Mouse (Mus musculus) thymus, postnatal 14 days (tissue): ENCODE results near the gene H1f0.

Experiments
- DNase-seq: peaks from one replicate; pipeline ENCODE4 v3.0.0; 2021

Gene H1f0

DNA sequence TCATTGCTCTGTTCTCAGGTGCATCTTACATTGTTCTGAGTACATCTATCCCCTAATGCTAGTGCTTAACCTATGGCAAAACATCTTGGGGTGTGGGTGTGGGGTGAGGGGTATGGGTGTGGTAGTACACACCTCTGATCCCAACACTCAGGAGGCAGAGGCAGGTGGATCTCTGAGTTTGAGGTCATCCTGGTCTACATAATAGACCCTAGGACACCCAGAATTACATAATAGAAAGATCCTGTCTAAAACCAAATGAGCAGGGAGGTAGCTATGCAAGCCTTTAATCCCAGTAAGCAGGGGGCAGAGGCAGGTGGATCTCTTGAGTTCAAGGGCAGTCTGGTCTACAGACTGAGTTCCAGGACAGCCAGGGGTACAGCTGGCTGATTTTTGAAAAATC, 45.5 kb downstream of the H1f0 start:
- DNase-seq, result no peak

- no peak for DNase-seq
Measured at GRCm38 (mm10) chr15:79074446-79074845, 46.2 kb downstream of the H1f0 start.

DNA sequence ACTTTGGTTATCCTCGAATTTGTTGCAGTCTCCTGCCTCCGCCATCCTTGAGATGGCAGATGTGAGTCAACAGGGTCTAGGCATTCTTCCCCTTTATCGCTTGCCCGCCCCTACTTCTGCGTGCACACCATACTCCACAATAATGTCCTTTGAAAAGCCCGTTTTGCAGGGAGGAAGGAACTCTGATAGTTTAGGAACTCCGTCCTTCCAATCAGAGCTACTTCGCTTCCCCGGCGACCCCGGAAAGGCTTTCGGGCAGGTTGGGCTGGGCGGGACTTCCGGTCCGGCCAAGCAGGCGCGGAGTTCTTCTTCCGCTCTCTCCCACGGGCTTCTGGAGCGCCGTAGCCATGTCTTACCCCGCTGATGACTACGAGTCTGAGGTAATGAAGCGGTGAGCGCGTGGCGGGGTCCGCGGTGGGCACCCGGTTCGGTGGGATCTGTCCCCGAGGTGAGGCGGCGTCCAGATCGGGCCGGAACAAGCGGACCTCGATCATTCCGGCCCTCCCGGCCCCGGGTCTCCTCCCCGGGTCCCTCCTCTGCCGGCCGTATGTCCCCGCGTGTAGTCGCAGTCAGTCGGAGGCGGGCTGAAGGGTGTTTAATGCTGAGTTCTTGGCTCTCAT, 46.8 kb downstream of the H1f0 start, which contains the start of gene Eif3l:
Gene Eif3l (plus strand): TSS at position 267 of the 620 bp plus-strand sequence.
- DNase-seq, result peak; percentile 90

DNA sequence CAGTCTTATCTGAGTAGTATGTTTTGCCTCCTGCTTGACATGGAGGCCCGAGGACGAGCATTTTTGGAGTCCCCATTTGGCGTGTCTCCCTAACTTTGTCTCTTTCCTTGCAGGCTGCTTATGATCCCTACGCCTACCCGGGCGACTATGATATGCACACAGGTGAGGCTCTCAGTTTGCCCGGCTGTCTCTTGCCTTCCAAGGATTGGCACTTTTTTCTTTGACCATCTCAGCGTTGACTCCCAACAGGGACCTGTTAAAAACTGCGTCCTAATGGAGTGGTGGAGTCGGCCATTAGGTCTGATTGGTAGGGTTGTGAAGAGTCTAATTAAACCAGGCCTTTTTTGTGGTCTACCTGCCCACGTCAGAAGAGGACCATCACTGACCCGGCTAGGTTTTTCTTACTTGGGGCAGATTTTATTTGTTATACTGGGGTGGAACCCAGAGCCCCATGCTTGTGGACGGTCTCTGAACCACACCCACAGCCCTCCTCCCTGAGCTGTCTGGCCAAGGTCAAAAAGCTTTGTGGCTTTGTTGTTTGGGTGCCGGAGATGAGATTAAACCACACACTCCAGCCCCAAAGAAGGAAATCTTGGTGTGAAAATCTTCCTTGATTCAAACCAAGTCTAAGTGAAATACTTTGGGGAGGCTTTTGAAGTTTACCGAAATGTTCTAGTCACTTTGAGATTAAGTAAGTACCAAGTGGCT, 47.6 kb downstream of the H1f0 start:
- DNase-seq, result no peak

- DNase-seq, result no peak
Measured at GRCm38 (mm10) chr15:79079567-79079966, 51.3 kb downstream of the H1f0 start.
